Mouse (Mus musculus) heart, postnatal 4 days (tissue): ENCODE results near the gene Mettl14. TPM values are rescaled to one million over a fixed set of nuclear protein-coding genes. Genes with fewer than 3 reads are reported as not detected.

Source experiments
- total RNA-seq, 2 experiments: library from RNA; stranded (reverse); gene quantifications; 2 replicates each; pipeline ENCODE4 v1.2.3; 2021

Gene Mettl14
- total RNA-seq, 2 experiments from 2014 or later, result 15.5 to 16.9 TPM

Other genes starting within 250 kb of the Mettl14 start
- gene Synpo2, start 150.0 kb downstream of the Mettl14 start, total RNA-seq, result 10 to 100 TPM; 36.9 to 37.5 TPM
- gene Sec24d, start 118.7 kb downstream of the Mettl14 start, total RNA-seq, result 10 to 100 TPM; 65.6 to 69.4 TPM
- 1 to 10 TPM; 2.0 to 2.3 TPM for gene Prss12, start 60.8 kb upstream of the Mettl14 start, total RNA-seq